Comparison of ENCODE assay signal across 16 mouse cellular contexts in genomic region chr14:80959966-80960365, GRCm38 (mm10).
"Had no signal": no experiment of that assay in that cellular context is flagged by ENCODE, and none has a peak within 500 bp of the region (broad histone marks: within the 10 kb centered on the region; RNA-seq: fewer than 3 reads in every experiment).

No protein-coding gene starts in this region.

- DNase-seq: kidney, adult 18-20 months; kidney, adult 9 months; kidney, postnatal 14 days; kidney, postnatal 4 days; layer of hippocampus, postnatal 36 days; liver, embryonic 13.5 days; lung, adult 2 months; lung, postnatal 14 days; lung, postnatal 4 days; retina, postnatal 1 day; right cerebral cortex, postnatal 25 days; spleen, adult 18-20 months; thymus, postnatal 25 days had no signal

- H3K27me3 ChIP-seq: liver, embryonic 13.5 days; neural tube, embryonic 13.5 days; stomach, embryonic 15.5 days had no signal

- H3K9me3 ChIP-seq: liver, embryonic 13.5 days; neural tube, embryonic 13.5 days; stomach, embryonic 15.5 days had no signal

- H3K36me3 ChIP-seq: liver, embryonic 13.5 days; neural tube, embryonic 13.5 days; stomach, embryonic 15.5 days had no signal

- H3K4me3 ChIP-seq: left cerebral cortex, adult 2 months; liver, embryonic 13.5 days; neural tube, embryonic 13.5 days; stomach, embryonic 15.5 days had no signal

- H3K4me1 ChIP-seq: liver, embryonic 13.5 days; neural tube, embryonic 13.5 days; stomach, embryonic 15.5 days had no signal

- H3K27ac ChIP-seq: left cerebral cortex, adult 2 months; liver, embryonic 13.5 days; neural tube, embryonic 13.5 days; stomach, embryonic 15.5 days had no signal

- H3K4me2 ChIP-seq: liver, embryonic 13.5 days; neural tube, embryonic 13.5 days; stomach, embryonic 15.5 days had no signal

- H3K9ac ChIP-seq: liver, embryonic 13.5 days; neural tube, embryonic 13.5 days; stomach, embryonic 15.5 days had no signal
